Mouse (Mus musculus) WW6 (cell line): ENCODE results near the gene Xrn2.

Experiments
- DNase-seq: peaks from one replicate; pipeline ENCODE4 v3.0.0-alpha.2; 2013; ENCODE audit warnings: low read depth, low spot score

Xrn2 gene

DNA sequence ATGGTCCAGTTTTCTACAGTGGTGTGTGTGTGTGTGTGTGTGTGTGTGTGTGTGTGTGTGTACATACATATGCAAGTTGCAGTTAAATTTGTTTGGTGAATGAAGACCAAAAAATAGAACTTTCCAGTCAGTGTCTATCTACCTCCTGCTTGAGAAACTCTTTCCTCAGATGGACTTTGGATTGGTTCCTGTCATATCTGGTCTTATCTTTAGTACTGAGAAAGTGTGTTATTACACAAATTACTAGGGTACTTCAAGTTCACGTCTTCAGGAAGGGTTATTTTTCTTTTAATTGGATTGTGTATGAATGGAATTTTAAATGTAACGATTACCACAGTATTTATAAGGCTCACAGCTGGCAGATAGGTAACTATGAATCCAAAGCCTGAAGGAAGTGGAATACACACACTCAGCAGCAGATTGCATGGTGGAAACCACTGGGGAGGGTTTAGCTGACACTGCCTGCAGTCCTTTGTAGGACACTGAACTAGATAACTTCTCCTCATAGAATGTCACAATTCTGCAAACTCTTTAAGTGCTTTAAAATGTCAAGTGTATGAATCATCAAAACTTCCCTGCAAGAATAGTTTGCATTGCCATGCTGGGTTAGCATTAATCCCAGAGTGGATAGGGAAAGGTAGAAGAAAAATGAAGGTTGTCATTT is 40.6 kb downstream of the Xrn2 start:
- no peak for DNase-seq

DNA sequence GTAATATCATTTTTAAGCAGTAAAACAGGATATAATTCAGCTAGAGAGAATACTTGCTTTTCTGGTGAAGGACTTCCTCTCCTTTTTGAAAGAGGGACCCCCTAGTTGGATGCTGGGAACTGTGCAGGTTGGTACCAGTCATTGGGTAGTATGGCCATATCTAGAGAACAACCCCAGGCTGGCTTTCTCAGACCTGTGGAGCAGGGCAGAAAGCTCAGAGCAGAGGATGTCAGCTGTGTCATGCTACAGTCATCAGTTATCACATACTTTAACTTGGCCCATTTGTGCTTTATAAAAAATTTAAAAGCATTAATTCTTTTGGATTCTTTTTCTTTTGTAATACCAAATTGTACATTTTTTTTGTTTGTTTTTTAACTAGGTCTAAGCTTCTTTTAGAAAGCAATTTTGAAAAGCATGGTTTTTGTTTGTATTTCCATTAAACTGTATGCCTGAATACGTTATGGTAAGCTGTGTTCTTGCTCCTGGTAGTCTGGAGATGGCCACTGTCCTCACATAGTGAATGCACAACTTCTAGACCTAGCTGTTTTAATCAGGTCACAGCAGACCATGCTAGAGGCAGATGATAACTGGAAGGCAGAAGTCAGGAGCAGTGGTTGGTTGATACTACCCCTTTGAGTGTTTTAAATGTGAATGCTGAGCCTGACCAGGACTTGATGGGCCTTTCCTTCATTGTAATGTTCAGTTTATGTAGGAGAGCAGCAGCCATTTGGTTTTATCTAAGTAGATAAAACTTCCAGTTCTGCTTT is 54.9 kb downstream of the Xrn2 start:
- DNase-seq, result no peak

DNA sequence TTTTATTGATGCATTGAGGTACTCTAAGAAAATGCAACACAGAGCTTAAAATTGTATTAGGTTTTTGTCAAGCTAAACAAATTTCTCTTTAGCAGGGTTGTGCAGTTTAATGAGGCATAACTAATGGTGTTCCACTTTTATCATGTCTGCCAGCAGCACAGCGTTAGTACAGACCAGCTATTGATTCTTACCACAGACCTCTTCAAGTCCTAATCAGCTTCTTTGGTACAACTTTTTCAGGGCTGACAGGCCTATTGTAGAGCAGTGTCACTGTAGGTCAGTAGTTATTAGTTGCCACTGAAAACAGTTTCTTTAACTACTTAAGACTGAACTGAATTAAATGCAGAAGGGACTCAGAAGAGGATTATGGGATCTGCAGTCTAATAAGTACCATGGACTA is 56.3 kb downstream of the Xrn2 start:
- DNase-seq, result no peak

DNA sequence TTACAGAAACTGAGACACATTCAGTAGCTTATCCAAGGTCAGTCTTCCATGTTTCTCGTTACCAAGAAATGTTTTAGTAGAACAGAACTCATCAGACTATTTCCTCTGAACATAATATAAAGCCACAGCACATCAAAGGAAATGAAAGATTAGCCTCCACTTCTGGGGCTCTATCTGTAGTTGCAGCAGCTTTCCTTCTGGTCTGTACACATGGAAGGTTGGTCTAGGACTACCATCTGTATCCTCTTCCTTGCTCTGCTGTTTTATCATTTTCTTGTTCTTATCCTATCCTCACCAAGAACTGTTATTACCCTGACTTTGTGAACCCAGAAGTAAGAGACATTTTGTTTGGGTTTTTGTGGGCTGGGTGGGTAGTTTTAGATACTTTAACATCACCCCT is 57.5 kb downstream of the Xrn2 start:
- DNase-seq, result no peak

DNA sequence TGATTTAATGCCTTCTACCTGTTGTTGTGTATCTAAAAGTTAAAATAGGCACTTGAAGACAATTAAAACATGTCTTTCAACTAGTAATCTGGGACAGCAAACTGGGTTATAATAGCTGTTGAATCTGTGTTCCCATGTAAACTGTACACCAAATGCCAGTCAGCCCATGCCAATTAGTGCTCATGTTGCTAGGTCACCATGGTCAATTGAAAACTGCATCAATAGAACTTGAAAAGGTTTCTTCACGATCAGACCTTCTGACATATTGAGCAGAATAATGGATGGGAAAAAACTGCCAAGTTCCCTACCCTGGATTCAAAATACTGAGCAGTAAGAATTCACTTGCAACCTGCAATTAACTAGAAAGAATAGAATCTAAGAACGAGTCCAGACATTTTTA is 61.2 kb downstream of the Xrn2 start:
- DNase-seq, result no peak

DNA sequence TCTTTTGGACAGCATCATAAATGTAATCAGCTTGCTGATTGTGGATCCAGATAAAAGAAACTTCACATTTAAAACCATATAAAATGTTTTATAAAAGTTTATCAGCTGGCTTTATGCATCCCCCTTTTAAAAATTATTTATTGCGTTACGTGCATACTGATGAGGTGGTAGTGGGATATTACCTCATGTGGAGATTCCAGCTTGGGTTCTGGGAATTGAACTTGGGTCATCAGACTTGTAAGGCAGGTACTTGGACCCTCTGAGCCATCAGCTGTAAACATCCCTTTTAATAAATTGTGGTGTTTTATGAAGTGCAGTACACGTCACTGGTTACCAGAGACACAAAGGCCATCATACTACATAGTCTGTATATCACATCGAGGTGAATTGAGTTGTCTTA is 61.6 kb downstream of the Xrn2 start:
- no peak for DNase-seq

DNA sequence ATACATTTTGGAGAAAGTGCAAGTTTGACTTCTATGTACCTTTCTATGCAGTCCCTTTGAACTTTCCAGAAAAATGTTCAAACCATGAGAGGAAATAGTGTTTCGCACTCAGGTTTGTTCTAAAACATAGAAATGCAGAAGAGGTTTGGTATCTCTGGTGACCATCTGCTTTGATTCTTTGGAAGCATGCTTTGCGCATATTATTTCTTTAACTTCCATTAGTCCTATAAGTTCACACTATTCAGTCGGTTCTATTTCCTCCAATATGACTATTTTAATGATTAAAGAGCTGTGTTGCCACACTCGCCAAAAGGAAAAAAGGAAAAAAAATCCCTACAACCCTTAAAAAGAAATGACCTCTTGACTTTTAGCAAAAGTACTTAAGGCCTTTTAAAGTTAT is 69.6 kb downstream of the Xrn2 start:
- DNase-seq, result no peak

DNA sequence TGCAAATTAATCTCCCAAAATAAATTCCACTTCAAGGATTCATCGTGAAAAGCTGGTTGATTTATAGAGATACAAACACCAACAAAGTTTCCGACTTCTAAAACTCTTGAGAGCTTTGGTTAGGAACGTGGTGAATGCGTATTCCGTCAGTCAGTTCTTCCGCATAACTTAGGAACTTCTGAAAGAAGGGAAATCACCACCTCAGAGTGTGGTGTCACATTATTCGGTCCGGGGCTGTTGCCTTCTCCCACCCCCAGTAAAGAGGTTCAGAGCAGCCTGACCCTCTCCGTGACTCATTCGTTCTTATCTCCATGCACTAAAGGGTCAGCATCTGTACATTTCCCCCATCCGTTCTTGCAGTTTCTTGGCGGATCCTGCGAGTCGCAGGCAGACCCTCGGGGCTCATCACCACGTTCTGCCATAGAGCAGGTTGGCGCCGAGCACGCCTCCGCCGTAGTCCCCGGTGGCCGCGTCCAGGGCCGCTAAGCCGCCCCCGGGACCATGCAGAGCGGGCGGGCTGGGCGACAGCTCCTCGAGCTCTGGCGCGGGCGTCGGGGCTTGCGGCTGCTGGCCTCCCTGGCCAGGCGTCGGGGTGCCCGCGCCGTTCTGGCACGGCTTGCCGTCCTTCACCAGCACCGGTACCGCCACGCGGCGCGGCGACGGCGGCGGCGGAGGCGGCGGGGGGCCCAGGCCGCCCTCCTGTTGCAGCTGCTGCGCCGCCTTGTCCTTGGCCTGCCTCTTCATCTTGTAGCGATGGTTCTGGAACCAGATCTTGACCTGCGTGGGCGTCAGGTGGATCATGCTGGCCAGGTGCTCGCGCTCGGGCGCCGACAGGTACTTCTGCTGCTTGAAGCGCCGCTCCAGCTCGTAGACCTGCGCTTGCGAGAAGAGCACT is 70.9 kb downstream of the Xrn2 start:
- peak; percentile 20 for DNase-seq

DNA sequence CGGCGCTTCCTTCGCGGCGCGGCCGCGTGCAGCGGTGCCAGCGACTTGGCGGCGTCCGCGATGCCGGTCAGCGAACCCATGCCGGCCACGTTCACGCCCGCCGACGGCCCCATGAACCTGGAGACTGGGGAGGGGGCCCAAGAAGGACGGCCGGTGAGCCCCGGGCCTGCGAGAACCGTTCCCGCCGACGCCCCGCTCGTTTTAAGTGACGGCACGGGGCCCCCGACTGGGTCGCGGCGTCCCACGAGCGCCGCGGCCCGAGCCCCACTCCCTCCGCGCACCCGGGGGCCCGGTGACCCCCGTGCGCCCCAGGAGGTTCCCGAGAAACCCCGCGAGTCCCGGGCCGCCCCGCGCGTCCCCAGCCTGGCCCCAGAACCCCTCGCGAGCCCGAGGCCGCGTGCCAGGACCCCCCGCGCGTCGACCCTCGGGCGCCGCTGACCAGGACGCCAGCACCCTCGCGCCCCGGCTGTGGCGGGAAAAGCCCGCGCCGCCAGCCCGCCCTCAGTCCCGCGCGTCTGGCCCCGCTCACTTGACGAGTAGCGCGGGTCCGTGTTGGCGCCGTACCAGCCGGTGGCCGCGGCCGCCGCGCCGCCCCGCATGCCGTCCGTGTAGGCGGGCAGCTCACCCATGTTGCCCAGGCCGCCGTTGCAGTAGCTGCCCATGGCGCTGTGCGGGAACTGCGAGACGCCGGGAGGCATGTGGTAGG is 71.7 kb downstream of the Xrn2 start:
- no peak for DNase-seq

DNA sequence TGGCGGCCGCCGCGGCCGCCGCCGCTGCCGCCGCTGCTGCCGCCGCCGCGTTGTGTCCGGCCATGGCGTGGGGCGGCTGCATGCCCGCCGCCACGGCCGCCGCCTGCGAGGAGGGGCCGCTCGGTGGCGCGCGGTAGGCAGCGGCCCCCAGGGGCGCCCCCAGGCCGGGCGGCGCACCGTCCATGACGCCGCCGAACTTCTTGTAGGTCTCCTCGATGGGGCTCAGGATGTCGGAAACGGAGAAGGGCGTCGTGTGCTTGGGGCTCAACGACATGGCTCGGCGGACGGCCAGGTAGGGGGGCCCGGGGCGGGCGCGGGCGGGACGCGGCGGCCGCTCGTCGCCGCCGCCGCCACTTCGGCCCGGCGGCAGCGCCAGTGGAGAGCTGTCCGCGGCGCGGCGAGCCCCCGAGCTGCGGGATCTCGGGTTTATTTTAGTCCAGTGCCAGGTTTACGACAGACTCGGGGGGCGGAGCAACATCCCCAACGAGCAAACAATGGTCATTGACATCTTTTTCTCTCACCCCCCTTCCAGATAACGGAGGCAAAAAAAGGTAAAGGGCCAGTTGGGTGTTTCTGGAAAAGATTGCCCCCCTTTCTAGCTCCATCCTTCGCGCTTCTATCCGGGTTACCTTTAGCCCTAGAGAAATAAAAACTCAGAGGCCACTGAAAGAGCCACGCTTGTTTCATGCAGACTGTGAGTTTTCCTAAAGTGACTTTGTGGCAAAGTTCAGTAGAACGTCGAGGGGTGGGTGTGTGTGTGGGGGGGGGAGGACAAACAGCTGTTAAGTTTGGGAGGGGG is 72.5 kb downstream of the Xrn2 start, which contains the start of gene Nkx2-4:
Gene Nkx2-4, minus strand, starts transcription at position 374 of the 799 bp plus-strand sequence.
- DNase-seq, result no peak

DNA sequence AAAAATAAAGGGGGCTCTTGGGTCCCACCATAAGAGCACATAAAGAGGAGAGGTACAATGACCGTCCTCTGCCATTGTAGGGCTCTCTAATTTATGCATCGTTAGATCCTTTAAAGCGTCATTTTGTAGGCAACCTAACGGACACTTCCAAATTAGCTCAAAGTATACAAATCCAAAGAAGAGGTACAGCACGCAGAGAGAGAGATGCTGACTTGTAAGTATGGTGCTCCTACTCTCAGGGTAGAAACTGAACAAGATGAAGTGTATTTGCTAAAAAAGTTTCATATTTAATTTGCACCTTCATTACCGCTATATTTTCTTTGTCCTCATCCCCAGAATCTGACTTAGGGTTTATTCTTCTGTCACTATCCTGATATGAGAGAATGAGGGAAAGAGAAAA is 73.1 kb downstream of the Xrn2 start:
- DNase-seq, result no peak

DNA sequence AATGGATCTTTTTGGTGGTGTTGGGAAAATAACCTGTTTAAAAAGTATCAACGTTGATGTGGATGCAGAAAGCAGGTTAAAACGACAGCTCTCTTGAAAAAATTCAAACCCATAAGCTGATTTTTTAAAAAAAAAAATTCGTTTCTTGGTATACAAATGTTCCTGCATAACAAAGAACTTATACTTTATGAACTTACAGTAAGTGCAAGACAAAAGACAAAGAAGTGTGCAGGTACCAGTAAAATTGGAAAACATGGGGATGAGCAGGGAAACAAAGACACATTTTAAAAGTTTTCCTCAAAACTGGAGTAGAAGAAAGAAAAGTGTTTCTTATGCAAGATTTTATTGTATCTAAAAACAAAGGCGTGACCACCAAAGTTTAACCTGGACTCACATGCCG is 73.6 kb downstream of the Xrn2 start:
- DNase-seq, result no peak

DNA sequence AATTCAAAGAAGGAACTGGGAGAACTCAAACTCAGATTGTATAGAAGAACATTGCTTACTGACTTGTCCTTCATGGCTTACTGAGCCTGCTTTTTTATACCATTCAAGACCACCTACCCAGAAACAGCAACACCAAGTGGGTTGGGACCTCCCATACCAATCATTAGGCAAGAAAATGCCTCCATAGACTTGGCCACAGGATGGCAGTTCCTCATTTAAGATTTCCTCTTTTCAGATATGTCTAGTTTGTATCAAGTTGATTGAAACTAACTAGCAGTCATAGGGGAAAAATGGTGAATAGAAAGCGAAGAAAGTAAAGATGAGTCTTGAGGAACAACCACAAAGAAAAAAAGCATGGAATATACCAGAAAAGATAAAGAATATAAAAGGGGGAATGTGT is 106.9 kb downstream of the Xrn2 start:
- DNase-seq, result no peak

DNA sequence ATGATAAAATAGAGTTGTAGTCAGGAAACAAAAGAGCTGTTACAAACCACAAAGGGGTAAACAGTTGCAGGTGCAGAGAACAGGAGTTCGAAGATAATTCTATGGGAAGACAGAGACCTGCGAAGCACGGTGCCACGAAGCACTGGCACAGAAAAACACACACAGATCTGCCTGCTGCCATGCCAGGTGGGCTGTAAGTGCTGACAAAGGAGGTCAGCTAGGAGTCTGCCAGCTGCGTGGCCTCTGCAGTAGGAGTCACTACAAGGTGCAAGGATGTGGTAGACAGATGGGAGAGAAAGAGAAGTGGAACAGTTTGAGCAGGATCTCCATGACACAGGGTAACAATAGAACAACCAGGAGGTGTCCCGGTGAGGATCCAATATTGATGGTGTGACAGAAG is 114.6 kb downstream of the Xrn2 start:
- no peak for DNase-seq
